Mouse (Mus musculus) adrenal gland, postnatal 4 days (tissue): Measurements from ENCODE around the gene Bcl2l1. TPM values are rescaled to one million over a fixed set of nuclear protein-coding genes. Genes with fewer than 3 reads are reported as not detected.

Source experiments
- DNase-seq, 2 experiments: peaks; one replicate each; pipeline ENCODE4 v3.0.0; 2021 to 2022; ENCODE audit warnings: low spot score in 2 of 2, mixed read lengths in 2 of 2
- total RNA-seq, 2 experiments: library from RNA; stranded (reverse); gene quantifications; 2 replicates each; pipeline ENCODE4 v1.2.3; 2021

Bcl2l1 gene
- total RNA-seq, 2 experiments from 2014 or later = 63.5 to 64.6 TPM

- no peak for DNase-seq
Observed at GRCm38 (mm10) chr2:152825168-152825697, 6.3 kb downstream of the Bcl2l1 start.

GRCm38 (mm10) chr2:152824438-152825167 is 6.9 kb downstream of the Bcl2l1 start:
- no peak for DNase-seq

- DNase-seq = no peak
Observed at GRCm38 (mm10) chr2:152823770-152824169, 7.8 kb downstream of the Bcl2l1 start.

- no peak for DNase-seq
Observed at GRCm38 (mm10) chr2:152821566-152821965, 10.0 kb downstream of the Bcl2l1 start.

- DNase-seq = no peak
Observed at GRCm38 (mm10) chr2:152821023-152821422, 10.5 kb downstream of the Bcl2l1 start.

- DNase-seq = no peak
Observed at GRCm38 (mm10) chr2:152820369-152820768, 11.2 kb downstream of the Bcl2l1 start.

GRCm38 (mm10) chr2:152819926-152820325 is 11.6 kb downstream of the Bcl2l1 start:
- DNase-seq = no peak

- no peak for DNase-seq
Observed at GRCm38 (mm10) chr2:152819097-152819624, 12.4 kb downstream of the Bcl2l1 start.

GRCm38 (mm10) chr2:152818679-152819078 is 12.8 kb downstream of the Bcl2l1 start:
- DNase-seq = no peak

- no peak for DNase-seq
Observed at GRCm38 (mm10) chr2:152817596-152818291, 13.8 kb downstream of the Bcl2l1 start.

- DNase-seq = no peak
Observed at GRCm38 (mm10) chr2:152816657-152817348, 14.7 kb downstream of the Bcl2l1 start.

- no peak for DNase-seq
Observed at GRCm38 (mm10) chr2:152815879-152816656, 15.5 kb downstream of the Bcl2l1 start.

GRCm38 (mm10) chr2:152814213-152814874 is 17.2 kb downstream of the Bcl2l1 start:
- no peak for DNase-seq

GRCm38 (mm10) chr2:152813232-152813631 is 18.3 kb downstream of the Bcl2l1 start:
- DNase-seq = no peak

GRCm38 (mm10) chr2:152811336-152812165 is 20.0 kb downstream of the Bcl2l1 start:
- no peak for DNase-seq

- no peak for DNase-seq
Observed at GRCm38 (mm10) chr2:152810158-152810941, 21.2 kb downstream of the Bcl2l1 start.

GRCm38 (mm10) chr2:152808178-152808577 is 23.4 kb downstream of the Bcl2l1 start:
- no peak for DNase-seq

- no peak for DNase-seq
Observed at GRCm38 (mm10) chr2:152806037-152806436, 25.5 kb downstream of the Bcl2l1 start.
